Mouse (Mus musculus): ENCODE measurements at regions not wholly inside any gene's neighbourhood (a gene's known extent, or its start where the extent isn't known, plus 50 kb on each side); places are given as distances from the start of the nearest gene placed in this dataset.

GRCm38 (mm10) chr17:83967007-83967406 lies 119.2 kb upstream of the Haao start:
- no peak for DNase-seq (ENCODE audit: extremely low read depth, low read depth)

DNA sequence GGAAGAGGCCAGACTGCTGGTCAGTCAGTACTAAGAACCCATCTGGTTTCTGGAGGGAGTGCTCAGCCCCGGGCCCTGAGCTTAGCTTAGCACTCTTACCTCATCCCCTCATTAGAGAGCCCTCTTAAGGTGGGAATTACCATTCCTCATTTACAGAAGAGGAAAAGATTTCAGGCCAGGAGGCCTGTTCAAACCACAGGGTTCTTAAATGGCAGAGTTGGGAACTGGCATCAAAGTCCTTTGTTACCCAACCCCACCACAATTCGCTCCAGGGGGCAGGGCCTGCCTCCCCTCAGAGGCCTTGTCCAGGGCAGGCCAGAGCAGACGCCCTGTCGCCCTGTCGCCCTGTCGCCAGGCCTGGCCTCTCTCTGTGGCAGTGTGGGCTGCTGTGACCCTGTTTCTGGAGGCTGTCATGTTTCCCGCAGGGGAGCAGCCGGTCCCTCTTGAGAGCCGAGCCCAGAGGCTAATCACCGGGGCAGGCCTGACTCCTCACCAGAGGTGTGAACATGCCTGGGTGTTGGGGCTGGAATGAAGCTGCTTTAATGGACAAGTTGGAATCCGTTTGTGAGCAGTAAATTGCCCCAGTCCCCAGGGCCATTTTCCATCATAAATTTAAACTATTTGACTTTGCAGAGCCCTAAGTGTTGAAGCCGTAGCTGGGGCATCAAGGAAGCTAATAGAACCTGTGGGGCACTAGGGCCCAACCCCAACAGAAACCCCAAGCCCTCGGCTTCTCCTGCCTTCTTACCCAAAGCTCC lies 116.9 kb upstream of the Haao start:
- no peak for DNase-seq (ENCODE audit: extremely low read depth, low read depth)

DNA sequence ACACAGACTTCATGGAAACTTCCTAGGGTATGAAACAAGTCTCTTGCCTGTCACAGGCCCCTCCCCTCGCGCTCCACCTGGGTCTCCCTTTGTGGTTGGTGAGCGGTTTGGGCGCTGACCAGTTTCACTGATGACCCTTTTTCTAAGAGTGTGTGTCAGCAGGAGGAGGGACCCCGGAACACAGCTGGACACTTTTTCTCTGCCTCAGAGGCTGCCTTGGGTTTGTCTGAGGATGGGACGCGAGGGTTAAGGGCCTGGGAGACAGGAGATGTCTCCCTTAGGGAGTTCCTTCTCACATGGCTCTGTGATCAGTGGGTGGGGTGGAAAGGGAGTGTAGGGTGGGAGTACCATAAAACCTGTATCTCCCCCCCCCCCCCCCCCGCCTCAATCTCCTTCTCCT lies 115.8 kb upstream of the Haao start:
- no peak for DNase-seq (ENCODE audit: extremely low read depth, low read depth)

DNA sequence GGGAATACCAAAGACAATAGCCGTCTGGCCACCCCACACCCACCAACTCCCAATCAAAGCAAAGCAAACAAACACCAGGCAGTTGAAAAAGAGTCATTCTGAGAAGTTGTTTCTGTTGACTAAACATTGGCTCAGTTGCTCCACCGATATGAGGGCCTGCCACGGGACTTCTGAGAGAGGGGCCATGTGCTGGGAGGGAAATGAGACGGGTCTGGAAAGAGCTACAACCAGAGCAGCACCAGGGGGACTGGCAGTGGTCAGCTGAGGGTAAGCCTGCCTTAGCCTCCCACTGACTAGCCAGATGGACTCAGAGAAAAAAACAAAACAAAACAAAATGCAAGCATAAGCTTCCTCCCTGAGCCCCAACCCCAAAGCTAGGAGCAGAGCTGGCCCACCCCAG lies 115.1 kb upstream of the Haao start:
- no peak for DNase-seq (ENCODE audit: extremely low read depth, low read depth)

DNA sequence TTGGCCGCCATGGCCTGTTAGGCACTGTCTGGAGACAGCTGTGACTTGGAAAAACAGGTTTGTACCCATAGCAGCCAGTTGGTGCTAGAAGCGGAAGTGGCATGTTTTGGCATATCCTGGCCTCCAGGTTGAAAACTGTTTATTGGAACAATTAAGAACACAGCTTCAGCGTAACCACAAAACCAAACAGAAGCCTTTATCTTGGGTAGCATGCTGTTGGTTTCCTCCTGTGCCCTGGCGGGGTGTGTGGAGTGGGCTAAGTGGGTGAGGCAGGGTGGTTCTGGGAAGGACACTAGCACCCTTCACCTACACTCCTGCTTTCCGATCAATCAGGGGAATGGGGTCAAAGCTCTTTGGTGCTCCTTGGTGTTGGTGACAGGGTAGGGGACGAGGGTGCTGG lies 114.4 kb upstream of the Haao start:
- DNase-seq (ENCODE audit: extremely low read depth, low read depth) = peak; percentile 80

DNA sequence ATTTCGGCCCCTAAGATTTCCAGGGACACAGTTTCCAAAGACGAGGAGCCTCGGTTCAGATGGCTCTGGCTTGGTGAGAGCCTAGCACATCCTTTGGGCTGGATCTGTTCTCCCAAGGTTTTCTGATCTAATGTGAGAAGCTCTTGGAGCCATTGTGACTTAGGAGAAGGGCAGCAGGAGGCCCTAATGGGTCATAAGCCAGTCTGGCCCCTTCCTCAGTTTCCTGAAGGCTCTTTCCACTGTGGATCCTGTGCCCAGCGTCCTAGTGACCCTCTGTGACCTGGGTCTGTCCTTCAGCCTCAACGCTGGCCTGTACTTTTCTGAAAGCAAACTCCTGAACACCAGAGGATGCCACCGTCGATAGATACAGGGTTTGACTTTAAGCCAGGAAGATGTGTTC lies 113.1 kb upstream of the Haao start:
- DNase-seq (ENCODE audit: extremely low read depth, low read depth) = no peak

DNA sequence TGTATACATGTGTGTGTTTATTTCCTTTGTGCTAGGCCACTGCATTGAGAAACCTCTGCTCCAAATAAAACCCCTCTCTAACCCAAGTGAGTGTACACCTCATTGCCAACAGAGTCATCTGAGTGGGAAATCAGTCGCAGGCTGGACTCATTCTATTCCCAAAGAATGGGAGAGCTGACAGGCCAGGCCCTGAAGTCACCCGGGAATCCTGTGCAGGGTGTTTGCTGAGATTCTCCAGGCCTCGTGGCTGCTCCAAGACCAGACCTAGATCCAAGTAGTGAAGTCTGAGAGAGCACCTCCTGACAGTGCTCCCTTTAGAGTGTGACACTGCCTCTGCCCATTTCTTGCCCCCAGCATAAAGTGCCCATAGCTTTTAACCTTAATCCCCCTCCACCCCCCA lies 112.4 kb upstream of the Haao start:
- DNase-seq (ENCODE audit: extremely low read depth, low read depth) = no peak

DNA sequence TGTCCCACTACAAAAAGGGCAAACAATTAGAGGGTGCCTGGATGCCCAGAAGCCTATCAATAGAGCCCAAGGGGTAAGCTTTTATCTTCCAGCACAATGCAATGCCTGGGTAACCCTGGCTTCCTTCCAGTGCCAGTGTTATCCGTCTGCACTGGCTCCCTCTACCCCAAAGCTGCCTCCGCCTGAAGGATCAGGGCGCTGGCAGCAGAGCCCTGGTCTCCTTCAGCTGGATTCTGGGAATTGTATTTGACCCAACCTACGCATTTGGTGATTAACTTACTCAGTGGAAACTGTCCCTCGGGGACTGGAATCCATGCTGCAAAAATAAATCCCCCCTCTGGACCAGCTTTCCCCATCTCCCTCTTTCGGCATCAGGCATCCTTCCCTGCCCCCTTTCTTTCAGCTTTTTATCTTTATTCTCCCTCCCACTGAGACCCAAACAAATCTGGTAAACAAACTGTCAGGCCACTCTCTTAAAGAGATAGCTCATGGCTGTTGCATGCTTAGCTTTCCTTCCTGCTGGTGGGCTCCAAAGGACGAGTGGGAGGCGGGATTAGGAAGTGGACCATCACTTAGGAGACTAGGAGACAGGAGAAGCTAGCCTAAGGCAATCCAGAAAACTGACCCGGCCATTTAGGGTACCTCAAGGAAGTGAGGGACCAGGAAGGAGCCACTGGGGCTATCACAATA lies 111.5 kb upstream of the Haao start:
- DNase-seq (ENCODE audit: extremely low read depth, low read depth) = no peak

- DNase-seq (ENCODE audit: extremely low read depth, low read depth) = no peak
Measured at GRCm38 (mm10) chr17:83958706-83959105, 110.9 kb upstream of the Haao start.

- DNase-seq (ENCODE audit: extremely low read depth, low read depth) = no peak
Measured at GRCm38 (mm10) chr17:83957661-83958540, 110.1 kb upstream of the Haao start.

DNA sequence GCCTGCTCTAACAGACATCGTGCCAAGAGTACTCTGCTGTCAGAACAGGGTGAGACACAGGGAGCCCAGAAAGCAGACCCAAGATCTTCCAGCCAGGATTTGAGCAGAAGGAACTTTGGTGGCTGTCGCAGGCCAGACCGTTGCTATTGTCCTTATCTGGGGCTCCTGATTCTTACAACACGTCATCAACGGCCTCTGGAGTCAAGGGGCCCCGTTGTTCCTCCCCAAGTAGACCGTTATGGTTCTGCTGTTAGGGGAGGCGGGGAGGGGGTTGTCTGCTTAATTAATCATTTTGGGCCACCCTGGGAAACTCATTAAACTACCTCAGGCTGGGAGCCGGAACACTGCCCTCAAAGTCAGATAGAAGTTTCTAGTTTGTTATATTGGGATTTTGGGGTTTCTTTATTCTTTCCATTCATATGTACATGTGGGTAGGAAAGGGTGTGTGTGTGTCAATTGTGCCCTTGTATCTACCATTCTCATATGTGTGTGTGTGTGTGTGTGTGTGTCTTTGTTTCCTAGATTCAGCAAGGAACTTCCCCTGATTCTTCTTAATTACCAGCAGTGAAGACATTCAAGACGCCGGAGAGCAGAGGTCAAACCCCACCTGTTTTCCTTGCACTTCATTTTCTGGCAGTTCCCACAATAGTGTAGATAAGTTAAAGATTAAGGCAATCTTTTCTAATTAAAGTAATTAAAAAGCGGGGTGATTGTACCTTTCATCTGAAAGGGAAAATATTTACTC lies 109.2 kb upstream of the Haao start:
- DNase-seq (ENCODE audit: extremely low read depth, low read depth) = peak; percentile 49

- DNase-seq (ENCODE audit: extremely low read depth, low read depth) = no peak
Measured at GRCm38 (mm10) chr17:83955978-83956377, 108.2 kb upstream of the Haao start.

GRCm38 (mm10) chr17:83955058-83955697 lies 107.4 kb upstream of the Haao start:
- no peak for DNase-seq (ENCODE audit: extremely low read depth, low read depth)

DNA sequence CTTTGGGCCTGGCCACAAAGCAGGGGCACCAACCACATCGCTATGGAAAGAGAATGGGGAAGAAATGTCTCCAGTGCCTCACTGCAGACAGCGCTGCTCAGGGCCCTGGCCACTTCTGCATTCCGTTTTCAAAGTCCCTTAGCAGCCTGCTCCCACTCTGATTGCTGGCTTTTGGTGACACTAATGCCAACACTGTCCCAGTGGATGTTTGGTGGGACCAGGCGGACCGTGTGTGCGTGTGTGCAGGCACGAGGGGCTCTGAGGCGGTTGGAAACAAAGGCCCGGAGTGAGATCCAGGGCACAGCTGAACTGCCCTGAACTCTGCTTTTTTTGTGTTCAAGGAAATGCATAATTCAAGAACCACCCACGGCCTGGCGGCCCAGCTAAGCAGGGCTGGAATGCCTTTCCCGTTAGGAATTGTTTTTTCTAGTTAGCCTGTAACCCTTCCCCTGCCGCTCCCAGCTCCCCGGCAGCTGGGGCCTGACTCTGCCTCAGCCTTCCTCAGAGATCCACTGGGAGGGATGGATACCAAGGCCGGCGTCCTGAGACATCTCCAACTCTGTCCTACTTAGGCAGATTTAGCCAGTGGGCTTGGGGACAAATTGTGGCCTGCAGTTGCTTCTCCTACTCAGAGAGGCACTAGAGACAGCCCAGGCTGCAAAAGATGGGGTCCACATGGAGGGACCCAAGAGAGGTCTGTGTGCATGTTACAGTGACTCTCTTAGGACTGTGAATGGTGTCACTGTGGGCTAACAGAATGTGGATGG lies 106.7 kb upstream of the Haao start:
- DNase-seq (ENCODE audit: extremely low read depth, low read depth) = peak; percentile 26

GRCm38 (mm10) chr17:83953656-83954055 lies 105.9 kb upstream of the Haao start:
- DNase-seq (ENCODE audit: extremely low read depth, low read depth) = no peak

GRCm38 (mm10) chr17:83946718-83947117 lies 99.0 kb upstream of the Haao start:
- DNase-seq (ENCODE audit: extremely low read depth, low read depth) = no peak

GRCm38 (mm10) chr17:83939344-83939743 lies 91.6 kb upstream of the Haao start:
- no peak for DNase-seq (ENCODE audit: extremely low read depth, low read depth)

GRCm38 (mm10) chr17:83938671-83939244 lies 91.0 kb upstream of the Haao start:
- DNase-seq (ENCODE audit: extremely low read depth, low read depth) = no peak

GRCm38 (mm10) chr17:83937576-83937975 lies 89.8 kb upstream of the Haao start:
- DNase-seq (ENCODE audit: extremely low read depth, low read depth) = no peak

- no peak for DNase-seq (ENCODE audit: extremely low read depth, low read depth)
Measured at GRCm38 (mm10) chr17:83936677-83937076, 88.9 kb upstream of the Haao start.

Measured in MEL-GATA-1-ER (cell line).